Mouse (Mus musculus) ES-E14 (cell line): ENCODE data around the gene Dnah14. TPM values are rescaled to one million over a fixed set of nuclear protein-coding genes. Genes with fewer than 3 reads are reported as not detected.
A peak's percentile ranks its signal among the peaks of the same experiment; 100 is the strongest.

Experiments
- DNase-seq: peaks from one replicate; pipeline ENCODE4 v3.0.0-alpha.2; 2013; ENCODE audit warnings: low read depth, low spot score
- H3K27ac ChIP-seq: 2 replicates; pipeline ENCODE4 v1.5.1; 2012; ENCODE audit warnings: low read depth, mild to moderate bottlenecking, low read length, moderate library complexity, mixed read lengths; ENCODE audit not compliant: poor library complexity, insufficient read depth, severe bottlenecking
- H3K36me3 ChIP-seq: 2 replicates; pipeline ENCODE4 v1.6.1; 2012; ENCODE audit warnings: mild to moderate bottlenecking, low read length, moderate library complexity, mixed read lengths; ENCODE audit not compliant: control insufficient read depth, poor library complexity, insufficient read depth, severe bottlenecking
- H3K4me1 ChIP-seq, 2 experiments: fragments of 150-350 bp in 1 of 2; sonication (generic) in 1 of 2; 2 replicates each; pipeline ENCODE4 v1.6.1; 2012; ENCODE audit warnings: low read length in 2 of 2, mild to moderate bottlenecking in 1 of 2, mixed read lengths in 1 of 2; ENCODE audit not compliant: control insufficient read depth in 2 of 2, insufficient read depth in 2 of 2, poor library complexity in 1 of 2
- H3K4me3 ChIP-seq, 2 experiments: fragments of 150-350 bp in 1 of 2; sonication (generic) in 1 of 2; 2 replicates each; pipeline ENCODE4 v1.5.1; 2012; ENCODE audit warnings: low read length in 2 of 2, low read depth in 1 of 2, mild to moderate bottlenecking in 1 of 2, mixed read lengths in 1 of 2; ENCODE audit not compliant: insufficient read depth in 1 of 2, poor library complexity in 1 of 2, severe bottlenecking in 1 of 2
- H3K9ac ChIP-seq: 2 replicates; pipeline ENCODE4 v1.6.1; 2012; ENCODE audit warnings: low read depth, mild to moderate bottlenecking, low read length, mixed read lengths; ENCODE audit not compliant: poor library complexity, insufficient read depth, severe bottlenecking
- H3K9me3 ChIP-seq: fragments of 150-350 bp; sonication (generic); 2 replicates; pipeline ENCODE4 v1.6.1; 2012; ENCODE audit warnings: low read depth, mild to moderate bottlenecking, low read length; ENCODE audit not compliant: control insufficient read depth, insufficient read depth
- CHD2 ChIP-seq: IDR thresholded peaks from 2 replicates; pipeline ENCODE4 v1.6.1; 2014; ENCODE audit warnings: mild to moderate bottlenecking, low read depth, low read length, inconsistent platforms
- HCFC1 ChIP-seq: IDR thresholded peaks from 2 replicates; pipeline ENCODE4 v1.6.1; 2012; ENCODE audit warnings: low read length, inconsistent platforms, borderline replicate concordance; ENCODE audit not compliant: insufficient read depth
- MAFK ChIP-seq: IDR thresholded peaks from 2 replicates; pipeline ENCODE4 v1.6.1; 2014; ENCODE audit warnings: mild to moderate bottlenecking, low read depth, low read length, inconsistent platforms; ENCODE audit not compliant: insufficient read depth
- ZC3H11A ChIP-seq: IDR thresholded peaks from 2 replicates; pipeline ENCODE4 v1.6.1; 2012; ENCODE audit warnings: low read depth, mild to moderate bottlenecking, inconsistent platforms, low read length, borderline replicate concordance
- ZNF384 ChIP-seq: IDR thresholded peaks from 2 replicates; pipeline ENCODE4 v1.6.1; 2012; ENCODE audit warnings: low read depth, low read length, inconsistent platforms
- in situ Hi-C, 2 experiments: fragments of 600-800 bp; cut with MboI; formaldehyde crosslinking; loops; one replicate each; pipeline ENCODE4 v1.15.1; 2025; ENCODE audit warnings: low sequenced_read_pairs in 2 of 2, inconsistent platforms in 1 of 2; ENCODE audit not compliant: unreplicated experiment in 2 of 2
- total RNA-seq: library from RNA; depleted of rRNA; stranded (reverse); fragments of 300-350 nt; gene quantifications from 2 replicates; pipeline ENCODE4 v1.2.3, GENCODE M21; 2012

Dnah14 gene
- total RNA-seq, 1 experiment = 1.9 TPM

GRCm38 (mm10) chr1:181841396-181841795, 265.0 kb downstream of the Dnah14 start:
- Histone ChIP-seq H3K36me3 (peaks cover 9% of the 10 kb centered on the region; the same call in 1 of the 2 replicates), H3K4me1 (peaks cover 7 to 10% of the 10 kb centered on the region in 2 experiments), H3K9me3 (no peaks in the 10 kb centered on the region), H3K9ac (peak overlapping the region; percentile 85), H3K4me3 (peak overlapping the region; percentile 74 to 77), H3K27ac (peak overlapping the region; percentile 63; the same call in 1 of the 2 replicates)
- TF ChIP-seq CHD2 = no peak
- no peak for TF ChIP-seq ZC3H11A
- in situ Hi-C loops = no loop called here
- DNase-seq = no peak

DNA sequence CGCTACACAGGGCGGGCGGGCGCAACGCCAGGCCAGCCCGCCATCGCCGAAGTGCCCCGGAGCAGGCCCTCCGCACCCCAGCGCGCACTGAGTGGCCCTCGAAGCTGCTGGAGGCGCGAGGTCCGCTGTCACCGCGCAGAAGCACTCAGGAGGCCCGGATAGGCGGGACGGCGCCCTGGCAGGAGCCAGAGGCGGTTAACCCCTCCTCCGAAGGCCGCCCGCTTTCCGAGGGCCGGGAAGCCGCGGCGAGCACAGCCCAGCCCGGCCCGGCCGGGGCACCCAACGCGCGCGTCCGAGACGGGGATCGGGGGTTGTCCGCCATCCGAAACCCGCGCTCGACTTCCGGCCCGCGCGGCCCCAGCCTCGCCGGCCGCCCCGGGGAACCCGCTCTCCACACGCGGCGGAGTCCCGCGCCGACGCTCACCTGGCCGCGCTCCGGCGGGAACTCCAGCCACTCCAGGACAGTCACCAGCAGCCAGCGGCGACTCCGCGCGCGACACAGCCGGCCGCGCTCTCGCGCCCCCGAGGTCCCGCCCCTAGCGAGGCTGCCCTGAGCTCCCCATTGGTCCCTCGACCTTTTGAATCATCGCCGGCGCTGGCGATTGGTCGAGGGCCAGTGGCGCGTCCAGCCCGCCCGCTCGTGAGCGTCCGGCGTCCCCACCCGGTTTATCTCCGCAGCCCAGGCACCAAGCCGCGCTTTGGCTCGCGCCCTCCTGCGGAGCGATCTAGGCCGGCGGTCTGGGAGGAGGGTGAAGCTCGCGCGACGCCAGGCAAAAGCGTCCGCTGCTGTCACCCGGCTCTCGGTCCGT, 265.7 kb downstream of the Dnah14 start:
- Histone ChIP-seq H3K4me1 (peaks cover 7 to 10% of the 10 kb centered on the region in 2 experiments), H3K4me3 (peak overlapping the region; percentile 74 to 77), H3K27ac (peak overlapping the region; percentile 63), H3K9me3 (no peaks in the 10 kb centered on the region), H3K9ac (peak overlapping the region; percentile 85), H3K36me3 (peaks cover 6% of the 10 kb centered on the region; the same call in 1 of the 2 replicates)
- in situ Hi-C loops = no loop called here
- DNase-seq = peak; percentile 81
- TF ChIP-seq MAFK (no peak), CHD2 (peak; percentile 69)

DNA sequence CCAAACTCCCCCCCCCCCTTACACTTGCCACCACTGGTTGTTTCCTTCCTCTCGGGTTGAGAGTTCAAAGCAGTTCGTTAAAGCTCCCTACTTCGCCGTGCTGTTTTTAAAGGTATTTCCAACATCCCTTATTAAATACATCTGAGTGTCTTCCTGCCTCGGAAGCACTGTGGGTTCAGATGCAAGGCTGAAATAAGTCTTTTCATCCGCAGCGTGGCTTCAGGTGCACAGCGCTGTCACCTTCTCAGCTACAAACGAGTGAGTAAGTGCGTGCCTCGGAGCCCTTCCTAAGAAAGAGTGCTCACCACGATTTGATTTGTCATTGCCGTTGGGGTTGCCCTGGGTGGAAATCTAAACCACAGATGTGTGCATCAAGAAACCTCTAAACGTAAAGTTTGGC, 266.4 kb downstream of the Dnah14 start, which contains the start of gene Lbr:
Lbr (minus strand) TSS at position 266 of the 400 bp plus-strand sequence.
- in situ Hi-C loops = no loop called here
- TF ChIP-seq CHD2 (no peak), ZC3H11A (no peak), MAFK (no peak), HCFC1 (no peak), ZNF384 (no peak)
- Histone ChIP-seq H3K27ac (peak within 1 kb of the TSS; percentile 63), H3K9ac (peak within 1 kb of the TSS; percentile 85), H3K36me3 (peaks cover 4% of the 10 kb centered on the region; the same call in 1 of the 2 replicates), H3K4me3 (peak within 1 kb of the TSS; percentile 74 to 77), H3K9me3 (no peaks in the 10 kb centered on the region), H3K4me1 (peaks cover 7 to 10% of the 10 kb centered on the region in 2 experiments)
- DNase-seq = no peak

DNA sequence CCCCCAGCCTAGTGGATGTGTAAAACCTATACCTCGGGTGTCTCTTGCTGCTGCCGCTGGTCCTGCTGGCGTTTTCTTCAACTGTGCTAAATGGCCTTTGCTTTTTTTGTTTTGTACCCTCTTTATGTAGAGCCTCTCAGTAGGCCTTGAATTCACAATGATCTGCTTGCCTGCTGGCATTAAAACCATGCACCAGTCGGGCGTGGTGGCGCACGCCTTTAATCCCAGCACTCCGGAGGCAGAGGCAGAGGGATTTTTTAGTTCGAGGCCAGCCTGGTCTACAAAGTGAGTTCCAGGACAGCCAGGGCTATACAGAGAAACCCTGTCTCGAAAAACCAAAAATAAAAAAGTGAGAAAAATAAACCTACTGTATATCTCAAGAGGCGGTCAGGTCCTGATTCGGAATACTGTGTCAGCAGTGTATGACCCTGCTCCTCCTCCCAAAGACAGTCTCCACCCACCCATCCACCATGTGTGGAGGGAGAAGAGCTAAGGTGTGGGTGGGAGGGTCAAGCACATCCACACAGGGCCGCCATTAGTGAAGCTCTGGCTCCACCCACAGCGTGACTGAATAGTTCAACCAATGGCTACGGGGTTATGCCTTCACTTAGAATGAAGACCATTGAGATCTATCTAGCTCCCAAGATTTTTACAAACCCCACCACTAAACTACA, 268.7 kb downstream of the Dnah14 start:
- Histone ChIP-seq H3K27ac (0 out of 2 replicates have a peak overlapping the region, but pooled peaks have one; percentile 8), H3K4me1 (peaks cover 3 to 8% of the 10 kb centered on the region in 2 experiments; a peak in 1 of 4 replicates), H3K9ac (peak overlapping the region; percentile 26; the same call in 1 of the 2 replicates), H3K9me3 (no peaks in the 10 kb centered on the region), H3K4me3 (peak overlapping the region; percentile 46 to 71), H3K36me3 (no peaks in the 10 kb centered on the region)
- peak; percentile 93 for DNase-seq
- TF ChIP-seq HCFC1 = no peak
- TF ChIP-seq ZC3H11A = no peak
- TF ChIP-seq CHD2 = no peak
- no peak for TF ChIP-seq MAFK
- no peak for TF ChIP-seq ZNF384
- in situ Hi-C loops = no loop called here
